In the genomic region with DNA sequence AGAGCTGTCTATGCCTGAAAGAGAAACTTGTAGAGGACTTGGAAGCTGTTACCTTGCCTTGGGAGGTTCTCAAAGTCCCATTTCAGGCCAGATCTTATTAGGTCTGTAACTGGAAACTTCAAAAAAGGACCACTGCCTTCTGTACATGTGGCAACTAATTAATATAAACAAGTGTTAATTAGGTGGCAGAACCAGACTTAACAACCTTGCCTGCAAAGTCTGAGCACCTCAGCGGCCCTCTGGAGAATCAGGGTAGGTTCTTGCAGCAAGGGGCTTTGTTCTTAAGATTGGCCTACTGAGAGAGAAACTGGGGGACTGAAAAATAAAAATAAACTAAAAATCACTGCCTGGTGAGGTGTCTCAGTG, we compare ENCODE assay signal across 13 mouse cellular contexts. TPM values are rescaled to one million over a fixed set of nuclear protein-coding genes. Genes with fewer than 3 reads are reported as not detected.
DNase-seq lines count a peak whose midpoint lies in the region; ATAC-seq and TF ChIP-seq lines count a peak whose summit lies in the region.
"Had no signal": no experiment of that assay in that cellular context is flagged by ENCODE, and none has a peak within 500 bp of the region (broad histone marks: within the 10 kb centered on the region; RNA-seq: fewer than 3 reads in every experiment).

No protein-coding gene starts in this region.

- DNase-seq in heart, postnatal 0 days (ENCODE audit: low spot score), result no peak
- DNase-seq in heart, postnatal 4 days, result no peak
- DNase-seq in lung, postnatal 25 days (ENCODE audit: low spot score), result no peak
- DNase-seq in limb, embryonic 14.5 days (ENCODE audit: low spot score), result no peak
- DNase-seq in ovary, postnatal 36 days (ENCODE audit: low spot score), result no peak
- no peak for DNase-seq in retina, postnatal 1 day
- DNase-seq: cerebellum, postnatal 36 days; gastrocnemius, postnatal 36 days; right cerebral cortex, postnatal 25 days had no signal

- H3K4me1 ChIP-seq in heart, postnatal 0 days (ENCODE audit: control insufficient read depth, insufficient read depth), result peaks cover 28% of the 10 kb centered on the region
- H3K4me1 ChIP-seq in lung, embryonic 15.5 days, result peaks cover 34% of the 10 kb centered on the region
- peaks cover 28% of the 10 kb centered on the region for H3K4me1 ChIP-seq in forebrain, embryonic 12.5 days
- peaks cover 34% of the 10 kb centered on the region for H3K4me1 ChIP-seq in limb, embryonic 14.5 days (ENCODE audit: control insufficient read depth, insufficient read depth, low read length)

- no peaks in the 10 kb centered on the region for H3K36me3 ChIP-seq in heart, postnatal 0 days (replicated peaks; ENCODE audit: control insufficient read depth, insufficient read depth, low read length)
- H3K36me3 ChIP-seq in lung, embryonic 15.5 days, result no peaks in the 10 kb centered on the region
- no peaks in the 10 kb centered on the region for H3K36me3 ChIP-seq in forebrain, embryonic 12.5 days (replicated peaks)
- H3K36me3 ChIP-seq in limb, embryonic 14.5 days (ENCODE audit: control insufficient read depth, insufficient read depth, low read length), result no peaks in the 10 kb centered on the region
- H3K36me3 ChIP-seq: neural tube, embryonic 12.5 days had no signal

- 85% methylated on average over 1 of the region's 1 CpGs for WGBS in heart, postnatal 0 days
- 24% methylated on average over 1 of the region's 1 CpGs for WGBS in lung, embryonic 15.5 days
- 24% methylated on average over 1 of the region's 1 CpGs for WGBS in forebrain, embryonic 12.5 days
- 12% methylated on average over 1 of the region's 1 CpGs for WGBS in limb, embryonic 14.5 days

- H3K9me3 ChIP-seq in heart, postnatal 0 days (replicated peaks; ENCODE audit: control insufficient read depth, low read length), result no peaks in the 10 kb centered on the region
- no peaks in the 10 kb centered on the region for H3K9me3 ChIP-seq in lung, embryonic 15.5 days
- H3K9me3 ChIP-seq in forebrain, embryonic 12.5 days, result no peaks in the 10 kb centered on the region
- H3K9me3 ChIP-seq in limb, embryonic 14.5 days (ENCODE audit: control insufficient read depth, low read length), result no peaks in the 10 kb centered on the region
- H3K9me3 ChIP-seq: neural tube, embryonic 12.5 days had no signal

- TF ChIP-seq CTCF in heart, postnatal 0 days (IDR thresholded peaks at IDR 0.05; ENCODE audit: low read depth), result no peak

- no peak for ATAC-seq in heart, postnatal 0 days (ENCODE audit: insufficient read depth, low read depth)
- ATAC-seq in lung, embryonic 15.5 days (ENCODE audit: borderline replicate concordance, extremely low read depth, low FRiP score, low TSS enrichment), result no peak
- no peak for ATAC-seq in forebrain, embryonic 12.5 days (ENCODE audit: low FRiP score)
- no peak for ATAC-seq in limb, embryonic 14.5 days (ENCODE audit: low FRiP score, low read depth)

- TF ChIP-seq EP300 in heart, postnatal 0 days (IDR thresholded peaks at IDR 0.05; ENCODE audit: low read depth), result no peak

- TF ChIP-seq POLR2A in limb, embryonic 14.5 days (IDR thresholded peaks at IDR 0.05; ENCODE audit: borderline replicate concordance, extremely low read depth, insufficient read depth, insufficient read length), result no peak

- H3K9ac ChIP-seq in heart, postnatal 0 days (replicated peaks; ENCODE audit: low read depth, low read length), result no peak overlapping the region
- no peak overlapping the region for H3K9ac ChIP-seq in lung, embryonic 15.5 days
- no peak overlapping the region for H3K9ac ChIP-seq in forebrain, embryonic 12.5 days
- no peak overlapping the region for H3K9ac ChIP-seq in limb, embryonic 14.5 days (ENCODE audit: low read depth, low read length, severe bottlenecking)
- H3K9ac ChIP-seq: liver, embryonic 14.5 days; neural tube, embryonic 12.5 days had no signal

- no peak overlapping the region for H3K27ac ChIP-seq in heart, postnatal 0 days (ENCODE audit: low read depth)
- H3K27ac ChIP-seq in lung, embryonic 15.5 days, result peak overlapping the region; percentile 62; the same call in 1 of the 2 replicates
- H3K27ac ChIP-seq in forebrain, embryonic 12.5 days, result 0 out of 2 replicates have a peak overlapping the region, but pooled peaks have one; percentile 57
- H3K27ac ChIP-seq in limb, embryonic 14.5 days (replicated peaks; ENCODE audit: low read depth, low read length), result 0 out of 2 replicates have a peak overlapping the region, but pooled peaks have one; percentile 27
- H3K27ac ChIP-seq: liver, embryonic 14.5 days had no signal

- no peaks in the 10 kb centered on the region for H3K27me3 ChIP-seq in heart, postnatal 0 days (ENCODE audit: control insufficient read depth, insufficient read depth, low read length)
- no peaks in the 10 kb centered on the region for H3K27me3 ChIP-seq in lung, embryonic 15.5 days
- H3K27me3 ChIP-seq in forebrain, embryonic 12.5 days, result no peaks in the 10 kb centered on the region
- no peaks in the 10 kb centered on the region for H3K27me3 ChIP-seq in limb, embryonic 14.5 days (ENCODE audit: control insufficient read depth, insufficient read depth, low read length)
- H3K27me3 ChIP-seq: neural tube, embryonic 12.5 days had no signal

- H3K4me3 ChIP-seq in heart, postnatal 0 days (ENCODE audit: low read depth, low read length), result no peak overlapping the region
- no peak overlapping the region for H3K4me3 ChIP-seq in lung, embryonic 15.5 days
- H3K4me3 ChIP-seq in forebrain, embryonic 12.5 days (replicated peaks), result no peak overlapping the region
- H3K4me3 ChIP-seq in limb, embryonic 14.5 days (replicated peaks; ENCODE audit: low read length), result no peak overlapping the region
- H3K4me3 ChIP-seq: neural tube, embryonic 12.5 days had no signal

- peak overlapping the region; percentile 41; the same call in 1 of the 2 replicates for H3K4me2 ChIP-seq in heart, postnatal 0 days (ENCODE audit: low read depth, low read length)
- H3K4me2 ChIP-seq in lung, embryonic 15.5 days, result peak overlapping the region; percentile 33; the same call in 1 of the 2 replicates
- H3K4me2 ChIP-seq in forebrain, embryonic 12.5 days, result no peak overlapping the region
- H3K4me2 ChIP-seq in limb, embryonic 14.5 days (replicated peaks; ENCODE audit: low read depth, low read length, severe bottlenecking), result peak overlapping the region; percentile 16; the same call in 1 of the 2 replicates

RNA-seq across cellular contexts. Expression of gene Kremen1, which starts 36.6 kb away (rescaled TPM):
- 90.2 and 103 TPM in 2 replicates for total RNA-seq in heart, postnatal 0 days (2014; rRNA removed; ENCODE audit: low replicate concordance)
- polyA plus RNA-seq in heart, postnatal 0 days (2015; fragmentation: Nextera tagmentation; extraction: Ambion mirVana), result 24.3 and 28.5 TPM in 2 replicates
- total RNA-seq in heart, postnatal 4 days (2021), result 10 to 100 TPM; 75.7 to 76.7 TPM
- polyA plus RNA-seq in lung, embryonic 15.5 days (2015; fragmentation: Nextera tagmentation; extraction: Ambion mirVana), result 18.1 and 18.4 TPM in 2 replicates
- polyA plus RNA-seq in forebrain, embryonic 12.5 days (2016; fragmentation: Nextera tagmentation; extraction: Ambion mirVana), result 11.9 and 12.0 TPM in 2 replicates
- 30.9 and 36.8 TPM in 2 replicates for polyA plus RNA-seq in limb, embryonic 14.5 days (2012; rRNA removed)
- polyA plus RNA-seq in limb, embryonic 14.5 days (2014; fragmentation: Nextera tagmentation; extraction: Ambion mirVana), result 20.8 and 23.7 TPM in 2 replicates
